Mouse (Mus musculus) adrenal gland, postnatal 14 days (tissue): Measurements from ENCODE around the gene Actl6a. TPM values are rescaled to one million over a fixed set of nuclear protein-coding genes. Genes with fewer than 3 reads are reported as not detected.

Source experiments
- DNase-seq: peaks from one replicate; pipeline ENCODE4 v3.0.0; 2021; ENCODE audit warnings: mixed read lengths
- total RNA-seq: library from RNA; stranded (reverse); gene quantifications from 2 replicates; pipeline ENCODE4 v1.2.3, GENCODE M21; 2021

The Actl6a gene
- total RNA-seq, 1 experiment from 2014 or later, result 45.2 TPM

DNA sequence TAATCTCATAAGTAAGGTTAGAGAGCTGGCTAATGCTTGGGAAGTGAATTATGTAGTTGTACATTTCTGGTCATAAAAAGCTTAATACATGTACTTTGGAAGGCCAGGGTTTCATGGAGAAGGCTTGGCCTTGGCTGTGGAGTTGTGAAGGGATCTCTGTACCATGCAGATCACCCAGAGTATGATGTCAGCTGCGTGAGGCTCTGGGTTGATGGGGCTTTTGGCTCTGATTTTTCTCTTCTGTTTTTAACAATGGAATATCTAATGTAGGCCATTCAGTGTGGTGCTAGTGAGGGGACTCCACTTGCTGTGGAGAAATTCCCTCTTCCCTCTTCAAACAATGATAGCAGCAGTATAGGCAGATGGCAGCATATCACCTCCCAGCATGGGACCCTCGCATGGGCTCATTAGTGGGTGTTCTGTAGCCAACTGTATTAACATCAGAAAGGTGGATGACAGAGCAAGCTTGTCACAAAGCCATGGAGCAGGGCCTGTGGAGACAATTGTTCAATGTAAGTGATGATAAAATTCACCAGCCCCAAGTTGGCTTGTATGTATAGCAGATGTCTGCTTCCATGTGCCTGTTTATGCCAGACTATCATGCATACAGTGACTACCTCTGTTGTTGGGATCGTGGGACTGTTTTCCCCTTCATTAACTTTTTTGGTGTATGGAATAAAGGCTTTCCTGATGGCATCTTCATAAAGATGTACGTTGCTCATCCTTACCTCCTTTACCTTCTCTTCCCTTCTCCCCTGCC lies 43.9 kb downstream of the Actl6a start:
- DNase-seq, result no peak

DNA sequence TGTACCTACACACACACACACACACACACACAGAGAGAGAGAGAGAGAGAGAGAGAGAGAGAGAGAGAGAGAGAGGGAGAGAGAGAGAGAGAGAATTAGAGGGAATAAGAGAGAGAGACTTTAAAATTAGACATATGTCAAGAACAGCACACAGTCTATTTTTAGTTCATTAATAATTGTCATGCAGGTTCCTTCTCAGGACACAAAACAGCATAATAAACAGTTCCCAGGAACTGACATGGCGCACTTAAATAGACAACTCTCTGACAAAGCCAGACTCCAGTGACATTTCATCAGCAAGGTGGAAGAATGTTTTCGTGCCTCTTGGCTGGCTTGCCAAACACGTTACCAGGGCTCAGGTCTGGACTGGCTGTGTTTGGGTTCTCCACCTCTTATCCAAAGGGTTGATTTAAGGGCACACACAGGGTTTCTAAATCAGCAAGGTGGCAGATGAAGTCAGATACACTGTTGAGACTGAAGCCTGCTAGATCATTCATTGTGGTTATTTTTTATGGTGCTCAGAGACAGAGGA lies 48.4 kb downstream of the Actl6a start:
- DNase-seq, result no peak

DNA sequence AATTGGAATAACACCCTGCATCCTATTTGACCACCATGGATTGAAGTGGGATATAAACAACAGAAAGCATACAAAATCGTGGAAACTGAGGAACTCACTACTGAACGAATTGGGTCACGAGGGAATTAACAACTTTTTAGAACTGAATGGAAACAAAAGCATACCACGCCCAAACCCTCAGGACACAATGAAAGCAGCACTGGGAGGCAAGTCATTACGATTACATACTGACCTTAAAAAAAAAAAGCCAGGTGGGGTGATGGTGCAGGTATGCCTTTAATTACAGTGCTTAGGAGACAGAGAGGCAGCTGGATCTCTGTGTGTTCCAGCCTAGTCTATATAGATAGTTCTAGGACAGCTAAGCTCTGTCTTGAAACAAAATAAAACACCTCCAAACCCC lies 53.1 kb downstream of the Actl6a start:
- DNase-seq, result no peak

DNA sequence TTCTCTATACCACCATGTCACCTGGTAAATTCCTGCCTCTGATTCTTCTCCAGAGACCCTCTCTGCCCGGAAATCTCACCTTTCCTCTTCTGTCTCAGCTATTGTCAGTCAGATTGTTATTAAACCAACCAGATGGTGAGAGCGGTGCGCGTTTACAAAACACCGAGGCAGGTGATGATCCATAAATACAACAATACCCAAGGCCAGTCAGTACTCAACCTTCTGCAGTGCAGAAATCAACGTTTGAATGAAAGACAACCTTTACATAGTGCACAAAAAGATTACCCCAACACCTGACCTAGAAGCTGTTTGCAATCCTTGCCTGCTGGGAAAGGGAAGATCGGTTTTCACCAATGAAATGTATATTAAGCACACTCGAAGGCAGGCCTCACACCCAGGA lies 56.9 kb downstream of the Actl6a start:
- DNase-seq, result no peak

DNA sequence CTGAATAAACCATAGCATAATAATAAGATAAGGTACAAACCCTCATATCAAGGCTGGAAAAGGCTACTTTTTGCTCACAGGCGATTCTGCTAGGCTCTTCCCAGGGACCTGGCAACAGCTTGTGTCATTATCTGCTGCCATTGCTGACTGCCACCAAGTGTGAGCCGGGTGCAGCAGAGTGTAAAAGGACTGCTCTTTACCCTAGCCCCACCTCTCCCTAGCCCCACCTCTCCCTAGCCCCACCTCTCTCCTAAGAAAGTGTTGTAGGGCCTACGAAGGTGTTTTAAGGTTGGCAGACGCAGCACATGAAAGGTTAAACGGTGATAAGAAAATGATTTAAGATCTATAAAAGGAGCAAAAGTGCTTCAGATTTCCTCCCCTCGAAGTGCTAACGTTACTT lies 57.8 kb downstream of the Actl6a start:
- no peak for DNase-seq

DNA sequence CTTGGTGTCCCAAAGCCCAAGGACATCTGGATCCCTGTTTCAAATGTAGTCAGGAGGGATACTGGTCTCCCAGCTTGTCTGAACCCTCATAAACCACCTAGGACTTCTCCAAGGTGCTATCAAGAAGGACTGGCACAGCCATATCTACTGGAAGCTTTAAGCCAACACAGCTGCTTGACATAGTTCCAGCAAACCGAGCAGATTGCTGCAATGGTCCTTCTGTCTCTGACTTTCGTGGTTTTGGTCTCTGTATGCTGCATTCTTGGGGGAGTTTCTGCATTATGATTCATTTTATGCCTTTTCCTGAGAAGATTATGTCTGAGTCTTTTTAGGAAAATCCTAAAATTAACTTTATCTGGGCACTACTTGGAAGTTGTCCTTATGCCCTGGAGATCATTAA lies 64.7 kb downstream of the Actl6a start:
- no peak for DNase-seq

Other genes with a start within 250 kb of the Actl6a start
- gene Kcnmb3, start 214.1 kb upstream of the Actl6a start, total RNA-seq, result 0.26 and 0.90 TPM in 2 replicates
- 37.0 and 38.9 TPM in 2 replicates for gene Zfp639, start 196.0 kb upstream of the Actl6a start, total RNA-seq
- 73.9 and 92.5 TPM in 2 replicates for gene Mfn1, start 176.8 kb upstream of the Actl6a start, total RNA-seq
- gene Gnb4, start 89.7 kb upstream of the Actl6a start, total RNA-seq, result 43.7 and 44.4 TPM in 2 replicates
- gene Ndufb5, start 30.7 kb downstream of the Actl6a start, total RNA-seq, result 503 and 504 TPM in 2 replicates
- gene Mrpl47, start 31.3 kb downstream of the Actl6a start, total RNA-seq, result 38.0 and 45.0 TPM in 2 replicates
- 2.7 and 4.3 TPM in 2 replicates for gene Usp13, start 111.2 kb downstream of the Actl6a start, total RNA-seq